Mouse (Mus musculus) cerebellum, postnatal 14 days (tissue): ENCODE measurements around the gene Bfsp2.

ENCODE experiments used
- DNase-seq, 2 experiments: peaks; one replicate each; pipeline ENCODE4 v3.0.0; 2021; ENCODE audit warnings: mixed read lengths in 2 of 2

Gene Bfsp2

GRCm38 (mm10) chr9:103480603-103481220 lies 492 bp upstream of the Bfsp2 start:
- peak; percentile 30 to 62 for DNase-seq

GRCm38 (mm10) chr9:103475414-103475813 lies 4.8 kb downstream of the Bfsp2 start:
- no peak for DNase-seq

- DNase-seq, result no peak
Measured at GRCm38 (mm10) chr9:103473915-103474688, 6.1 kb downstream of the Bfsp2 start.

- no peak for DNase-seq
Measured at GRCm38 (mm10) chr9:103471784-103472183, 8.4 kb downstream of the Bfsp2 start.

GRCm38 (mm10) chr9:103469516-103469915 lies 10.7 kb downstream of the Bfsp2 start:
- DNase-seq, result peak in 1 of 2 experiments; percentile 54

- no peak for DNase-seq
Measured at GRCm38 (mm10) chr9:103468911-103469310, 11.3 kb downstream of the Bfsp2 start.

- DNase-seq, result peak; percentile 55 to 61
Measured at GRCm38 (mm10) chr9:103465711-103466220, 14.5 kb downstream of the Bfsp2 start.

- DNase-seq, result no peak
Measured at GRCm38 (mm10) chr9:103465293-103465692, 14.9 kb downstream of the Bfsp2 start.

- no peak for DNase-seq
Measured at GRCm38 (mm10) chr9:103463833-103464232, 16.4 kb downstream of the Bfsp2 start.

- DNase-seq, result no peak
Measured at GRCm38 (mm10) chr9:103459839-103460238, 20.4 kb downstream of the Bfsp2 start.

GRCm38 (mm10) chr9:103459307-103459706 lies 20.9 kb downstream of the Bfsp2 start:
- DNase-seq, result no peak

GRCm38 (mm10) chr9:103449651-103450050 lies 30.6 kb downstream of the Bfsp2 start:
- DNase-seq, result no peak

GRCm38 (mm10) chr9:103449092-103449491 lies 31.1 kb downstream of the Bfsp2 start:
- DNase-seq, result no peak

GRCm38 (mm10) chr9:103444656-103445055 lies 35.6 kb downstream of the Bfsp2 start:
- no peak for DNase-seq

- DNase-seq, result peak in 1 of 2 experiments; percentile 17
Measured at GRCm38 (mm10) chr9:103443824-103444185, 36.4 kb downstream of the Bfsp2 start.

GRCm38 (mm10) chr9:103443121-103443823 lies 36.9 kb downstream of the Bfsp2 start:
- DNase-seq, result peak; percentile 28 to 37

GRCm38 (mm10) chr9:103440597-103440996 lies 39.6 kb downstream of the Bfsp2 start:
- no peak for DNase-seq

- DNase-seq, result peak; percentile 36 to 45
Measured at GRCm38 (mm10) chr9:103437104-103437503, 43.1 kb downstream of the Bfsp2 start.

GRCm38 (mm10) chr9:103434116-103434515 lies 46.1 kb downstream of the Bfsp2 start:
- DNase-seq, result no peak

GRCm38 (mm10) chr9:103432122-103432778 lies 48.0 kb downstream of the Bfsp2 start:
- no peak for DNase-seq

- no peak for DNase-seq
Measured at GRCm38 (mm10) chr9:103431718-103432117, 48.5 kb downstream of the Bfsp2 start.

GRCm38 (mm10) chr9:103430431-103431220 lies 49.6 kb downstream of the Bfsp2 start:
- DNase-seq, result no peak
